Mouse (Mus musculus): ENCODE measurements around the gene Tead2.

Tead2 gene

GRCm38 (mm10) chr7:45215673-45216441 is at the start of gene Tead2:
Gene Tead2, plus strand, starts transcription at chr7:45215753.
- in situ Hi-C loops (cut with MboI; ENCODE audit: unreplicated experiment in 2 of 2), result no loop called here

DNA sequence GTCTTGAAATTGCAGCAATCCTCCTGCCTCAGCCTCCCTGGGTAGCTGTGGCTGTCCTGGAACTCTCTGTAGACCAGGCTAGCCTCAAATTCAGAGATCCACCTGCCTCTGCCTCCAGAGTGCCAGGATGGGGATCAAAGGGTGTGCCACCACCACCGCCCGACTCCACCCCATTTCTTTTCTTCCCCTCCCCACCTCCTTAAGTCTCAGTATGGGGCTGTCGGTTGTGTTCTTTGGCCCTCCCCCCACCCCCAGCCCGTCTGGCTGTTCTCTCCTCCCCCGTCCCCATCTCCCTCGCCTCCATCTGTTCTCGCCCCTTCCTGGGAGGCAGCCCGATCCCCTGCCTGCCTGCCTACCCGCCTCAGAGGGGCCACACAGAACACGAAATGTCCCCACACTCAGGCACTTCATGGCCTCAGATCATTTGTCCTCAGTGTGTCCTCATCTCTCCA is 48.6 kb upstream of the Tead2 start:
- in situ Hi-C loops (cut with MboI; ENCODE audit: unreplicated experiment in 2 of 2), result loop anchor here (5.0 kb wide), 2 partner anchors 35 to 135 kb away; partner anchors contain the start of gene Ccdc155 (in 1 of the 2)

DNA sequence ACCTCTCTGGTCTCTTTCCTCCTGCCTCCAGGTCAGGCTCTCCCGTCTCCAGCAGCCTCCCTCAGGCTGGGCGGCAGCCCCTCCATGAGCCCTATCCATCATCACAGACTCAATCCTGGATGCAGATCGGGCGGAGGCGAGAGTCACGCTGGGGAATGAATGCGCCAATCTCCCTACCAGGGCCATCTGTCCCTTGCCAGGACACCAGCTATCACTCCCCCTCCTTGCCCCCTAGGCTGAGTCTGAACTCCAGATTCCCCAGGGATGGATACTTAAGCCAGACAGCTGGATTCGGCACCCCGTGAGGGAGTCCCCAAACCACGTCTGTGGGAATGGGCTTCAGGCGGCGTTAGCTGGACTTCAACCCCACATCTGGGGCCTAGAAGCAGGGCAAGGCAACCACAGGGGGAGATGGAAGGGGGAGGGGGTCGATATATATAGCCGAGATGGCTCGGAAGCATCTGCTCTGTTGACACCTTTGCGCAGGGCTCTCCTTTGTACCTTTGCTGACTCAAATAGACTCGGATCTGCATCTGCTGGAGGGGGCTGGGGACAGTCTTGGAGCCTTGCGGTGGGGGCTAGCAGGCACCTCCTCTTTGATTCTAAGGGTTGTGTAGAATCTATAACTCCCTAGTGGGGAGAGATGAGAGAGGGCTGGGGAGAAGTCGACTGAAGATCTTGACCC is 47.6 kb upstream of the Tead2 start:
- in situ Hi-C loops (cut with MboI; ENCODE audit: unreplicated experiment in 2 of 2), result loop anchor here (5.0 kb wide), 2 partner anchors 34 to 134 kb away; partner anchors contain the start of gene Ccdc155 (in 1 of the 2)

- in situ Hi-C loops (cut with MboI; ENCODE audit: unreplicated experiment in 2 of 2), result loop anchor here (5.0 kb wide), 2 partner anchors 34 to 134 kb away; partner anchors contain the start of gene Ccdc155 (in 1 of the 2)
These were observed 46.9 kb upstream of the Tead2 start for GRCm38 (mm10) chr7:45168656-45169055.

GRCm38 (mm10) chr7:45169495-45169894 is 46.1 kb upstream of the Tead2 start:
- in situ Hi-C loops (cut with MboI; ENCODE audit: unreplicated experiment in 2 of 2), result loop anchor here (5.0 kb wide), 2 partner anchors 33 to 133 kb away; partner anchors contain the start of gene Ccdc155 (in 1 of the 2)

GRCm38 (mm10) chr7:45172974-45173373 is 42.6 kb upstream of the Tead2 start:
- in situ Hi-C loops (cut with MboI; ENCODE audit: unreplicated experiment in 2 of 2), result loop anchor here in 1 of 2 experiments (5.0 kb wide), 1 partner anchor 129 kb away; no protein-coding TSS in a partner anchor

- in situ Hi-C loops (cut with MboI; ENCODE audit: unreplicated experiment in 2 of 2), result loop anchor here in 1 of 2 experiments (5.0 kb wide), 1 partner anchor 129 kb away; no protein-coding TSS in a partner anchor
These were observed 41.8 kb upstream of the Tead2 start for GRCm38 (mm10) chr7:45173772-45174171.

DNA sequence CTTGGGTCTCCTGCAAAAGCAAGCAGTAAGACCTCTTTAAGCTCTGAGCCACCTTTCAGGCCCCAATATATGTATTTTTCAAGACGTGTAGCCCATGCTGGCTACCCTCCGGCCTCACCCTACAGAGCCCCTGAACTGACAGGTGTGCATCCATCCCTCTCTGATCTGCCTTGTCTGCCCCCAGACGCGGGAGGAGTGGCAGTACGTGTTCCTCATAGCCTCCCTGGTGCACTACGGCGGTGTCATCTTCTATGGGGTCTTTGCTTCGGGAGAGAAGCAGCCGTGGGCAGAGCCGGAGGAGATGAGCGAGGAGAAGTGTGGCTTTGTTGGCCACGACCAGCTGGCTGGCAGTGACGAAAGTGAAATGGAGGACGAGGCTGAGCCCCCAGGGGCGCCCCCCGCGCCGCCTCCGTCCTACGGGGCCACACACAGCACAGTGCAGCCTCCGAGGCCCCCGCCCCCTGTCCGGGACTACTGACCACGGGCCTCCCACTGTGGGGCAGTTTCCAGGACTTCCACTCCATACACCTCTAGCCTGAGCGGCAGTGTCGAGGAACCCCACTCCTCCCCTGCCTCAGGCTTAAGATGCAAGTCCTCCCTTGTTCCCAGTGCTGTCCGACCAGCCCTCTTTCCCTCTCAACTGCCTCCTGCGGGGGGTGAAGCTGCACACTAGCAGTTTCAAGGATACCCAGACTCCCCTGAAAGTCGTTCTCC is 40.8 kb upstream of the Tead2 start:
- in situ Hi-C loops (cut with MboI; ENCODE audit: unreplicated experiment in 2 of 2), result loop anchor here in 1 of 2 experiments (5.0 kb wide), 1 partner anchor 128 kb away; no protein-coding TSS in a partner anchor

- in situ Hi-C loops (cut with MboI; ENCODE audit: unreplicated experiment in 2 of 2), result no loop called here
These were observed 40.2 kb upstream of the Tead2 start for GRCm38 (mm10) chr7:45175398-45175797.

DNA sequence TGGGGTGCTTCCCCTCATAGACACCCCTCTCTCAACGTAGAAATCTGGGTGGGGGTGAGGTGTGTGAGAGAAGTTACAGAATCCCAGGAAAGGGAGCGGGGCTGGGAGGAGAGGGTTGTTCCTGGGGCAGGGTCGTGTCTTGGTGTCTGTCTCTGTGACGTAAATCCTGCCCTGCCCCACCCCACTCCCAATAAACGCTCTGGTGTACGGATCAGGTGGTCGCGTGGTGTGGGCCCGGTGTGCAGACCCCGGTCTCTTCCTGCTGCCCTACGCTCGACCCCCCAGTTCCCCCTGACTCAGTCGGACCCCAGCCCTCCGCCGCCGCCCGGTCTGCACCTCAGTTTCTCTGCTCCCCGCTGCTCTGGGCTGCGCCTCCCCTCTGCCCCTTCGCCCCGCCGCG is 39.6 kb upstream of the Tead2 start:
- in situ Hi-C loops (cut with MboI; ENCODE audit: unreplicated experiment in 2 of 2), result no loop called here

DNA sequence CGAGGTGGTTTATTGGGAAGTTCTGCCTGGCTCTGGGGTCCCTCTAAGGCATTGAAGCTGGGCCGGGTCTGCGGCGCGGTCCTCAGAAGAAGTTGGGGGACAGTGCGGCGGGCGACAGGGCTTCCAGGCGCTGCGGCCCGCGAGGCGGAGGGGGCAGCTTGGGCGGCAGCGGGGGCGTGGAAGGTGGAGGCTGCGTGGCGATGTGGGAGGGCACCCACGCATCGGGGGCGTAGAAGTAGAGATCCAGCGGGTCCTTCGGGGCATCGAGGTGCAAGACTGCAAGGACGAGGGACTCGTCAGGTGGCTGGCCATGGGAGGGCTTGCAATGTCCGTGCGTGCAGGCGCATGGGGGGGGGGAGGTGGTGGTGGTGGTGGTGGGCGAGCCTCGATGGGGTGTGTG is 39.2 kb upstream of the Tead2 start:
- in situ Hi-C loops (cut with MboI; ENCODE audit: unreplicated experiment in 2 of 2), result no loop called here

- in situ Hi-C loops (cut with MboI; ENCODE audit: unreplicated experiment in 2 of 2), result no loop called here
These were observed 37.0 kb upstream of the Tead2 start for GRCm38 (mm10) chr7:45178550-45178949.

- in situ Hi-C loops (cut with MboI; ENCODE audit: unreplicated experiment in 2 of 2), result no loop called here
These were observed 36.1 kb upstream of the Tead2 start, which contains the start of gene Gfy for GRCm38 (mm10) chr7:45179469-45179868. Gene Gfy, minus strand, starts transcription at chr7:45179569.

GRCm38 (mm10) chr7:45180896-45181477 is 34.6 kb upstream of the Tead2 start, which contains the start of gene Pth2:
Gene Pth2, plus strand, starts transcription at chr7:45180995.
- in situ Hi-C loops (cut with MboI; ENCODE audit: unreplicated experiment in 2 of 2), result no loop called here

- in situ Hi-C loops (cut with MboI; ENCODE audit: unreplicated experiment in 2 of 2), result no loop called here
These were observed 34.0 kb upstream of the Tead2 start for GRCm38 (mm10) chr7:45181540-45181939.

- in situ Hi-C loops (cut with MboI; ENCODE audit: unreplicated experiment in 2 of 2), result no loop called here
These were observed 33.4 kb upstream of the Tead2 start for GRCm38 (mm10) chr7:45182199-45182601.

DNA sequence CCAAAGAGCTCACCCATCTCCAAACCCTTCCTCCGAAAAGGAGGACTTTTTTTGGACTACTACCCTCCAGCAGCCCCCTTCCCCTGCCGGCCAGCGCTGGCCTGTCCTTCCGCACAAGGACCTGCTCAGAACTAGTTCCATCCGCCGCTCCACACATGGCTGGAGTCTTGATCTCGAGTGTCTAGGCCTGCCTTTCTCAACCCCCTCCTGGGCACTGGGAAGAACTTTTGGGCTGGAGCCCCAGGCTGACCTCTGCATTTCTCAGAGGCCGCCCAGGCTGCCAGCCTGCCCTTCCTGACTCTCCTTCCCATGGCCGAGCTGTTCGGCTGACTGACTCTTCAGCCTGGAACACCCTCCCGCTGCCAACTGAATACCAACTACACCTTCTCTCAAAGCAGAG is 32.9 kb upstream of the Tead2 start:
- in situ Hi-C loops (cut with MboI; ENCODE audit: unreplicated experiment in 2 of 2), result no loop called here

- in situ Hi-C loops (cut with MboI; ENCODE audit: unreplicated experiment in 2 of 2), result no loop called here
These were observed 31.9 kb upstream of the Tead2 start for GRCm38 (mm10) chr7:45183672-45184071.

DNA sequence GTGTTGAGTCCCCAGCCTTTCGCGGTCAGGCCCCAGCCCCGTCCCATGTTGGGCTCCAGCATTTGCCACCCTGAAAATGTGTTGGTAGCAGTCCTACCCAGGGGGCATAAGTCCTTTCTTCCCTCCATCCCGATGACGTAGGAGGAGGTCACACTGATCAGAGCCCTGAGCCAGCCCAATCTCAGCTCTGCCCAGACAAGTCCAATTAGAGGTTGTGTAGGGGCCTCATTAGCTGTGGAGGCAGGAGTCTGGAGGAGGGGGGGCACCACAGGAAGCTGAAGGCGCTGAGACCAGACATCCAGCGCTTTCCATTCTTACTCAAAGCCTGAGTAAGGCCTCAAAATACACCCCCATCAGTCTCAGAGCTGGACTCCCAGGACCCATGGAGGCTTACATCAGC is 29.6 kb upstream of the Tead2 start:
- in situ Hi-C loops (cut with MboI; ENCODE audit: unreplicated experiment in 2 of 2), result no loop called here

- in situ Hi-C loops (cut with MboI; ENCODE audit: unreplicated experiment in 2 of 2), result no loop called here
These were observed 26.0 kb upstream of the Tead2 start for GRCm38 (mm10) chr7:45189600-45189999.
